Mouse (Mus musculus): ENCODE results near the gene Mrpl55.
A peak's percentile ranks its signal among the peaks of the same experiment; 100 is the strongest.

Gene Mrpl55

GRCm38 (mm10) chr11:59239796-59240195 lies 37.5 kb downstream of the Mrpl55 start:
- TF ChIP-seq CTCF (conservative IDR thresholded peaks at IDR 0.05; ENCODE audit: low read length) (no peak), POU5F1 (IDR thresholded peaks at IDR 0.05; ENCODE audit: borderline replicate concordance, low read length) (no peak), NANOG (IDR thresholded peaks at IDR 0.05; ENCODE audit: borderline replicate concordance, low read length) (no peak)
- Histone ChIP-seq H3K27me3 (ENCODE audit: insufficient read depth, low read length) (peaks cover 23% of the 10 kb centered on the region), H3K9me3 (ENCODE audit: low read length) (no peaks in the 10 kb centered on the region), H3K4me3 (replicated peaks; ENCODE audit: low read length) (no peak overlapping the region), H3K36me3 (ENCODE audit: insufficient read depth, low read length) (no peaks in the 10 kb centered on the region), H3K4me1 (replicated peaks; ENCODE audit: low read depth, low read length) (peaks cover 44% of the 10 kb centered on the region)

- no peaks in the 10 kb centered on the region for H3K36me3 ChIP-seq (ENCODE audit: insufficient read depth, low read length)
- TF ChIP-seq NANOG (IDR thresholded peaks at IDR 0.05; ENCODE audit: borderline replicate concordance, low read length) (no peak), CTCF (conservative IDR thresholded peaks at IDR 0.05; ENCODE audit: low read length) (no peak)
- H3K9me3 ChIP-seq (ENCODE audit: low read length), result no peaks in the 10 kb centered on the region
- peaks cover 45% of the 10 kb centered on the region for H3K4me1 ChIP-seq (replicated peaks; ENCODE audit: low read depth, low read length)
- peaks cover 32% of the 10 kb centered on the region for H3K27me3 ChIP-seq (ENCODE audit: insufficient read depth, low read length)
- H3K4me3 ChIP-seq (replicated peaks; ENCODE audit: low read length), result no peak overlapping the region
These were observed 39.6 kb downstream of the Mrpl55 start for GRCm38 (mm10) chr11:59241841-59242240.

GRCm38 (mm10) chr11:59243856-59244255 lies 41.6 kb downstream of the Mrpl55 start:
- Histone ChIP-seq H3K4me3 (replicated peaks; ENCODE audit: low read length) (peak overlapping the region; percentile 39; the same call in 1 of the 2 replicates), H3K4me1 (replicated peaks; ENCODE audit: low read depth, low read length) (peaks cover 47% of the 10 kb centered on the region), H3K9me3 (ENCODE audit: low read length) (peaks cover 2% of the 10 kb centered on the region; the same call in 1 of the 2 replicates), H3K36me3 (ENCODE audit: insufficient read depth, low read length) (no peaks in the 10 kb centered on the region), H3K27me3 (ENCODE audit: insufficient read depth, low read length) (peaks cover 49% of the 10 kb centered on the region)
- TF ChIP-seq CTCF (conservative IDR thresholded peaks at IDR 0.05; ENCODE audit: low read length), result no peak

- no peak for TF ChIP-seq CTCF (conservative IDR thresholded peaks at IDR 0.05; ENCODE audit: low read length)
- no peak for TF ChIP-seq NANOG (IDR thresholded peaks at IDR 0.05; ENCODE audit: borderline replicate concordance, low read length)
- TF ChIP-seq POU5F1 (IDR thresholded peaks at IDR 0.05; ENCODE audit: borderline replicate concordance, low read length), result no peak
- Histone ChIP-seq H3K27me3 (ENCODE audit: insufficient read depth, low read length) (peaks cover 59% of the 10 kb centered on the region), H3K9me3 (ENCODE audit: low read length) (peaks cover 10% of the 10 kb centered on the region), H3K4me1 (replicated peaks; ENCODE audit: low read depth, low read length) (peaks cover 37% of the 10 kb centered on the region), H3K36me3 (ENCODE audit: insufficient read depth, low read length) (no peaks in the 10 kb centered on the region), H3K4me3 (replicated peaks; ENCODE audit: low read length) (no peak overlapping the region)
These were observed 45.8 kb downstream of the Mrpl55 start for GRCm38 (mm10) chr11:59248101-59248500.

All from E14TG2a.4 (cell line).